In genomic region chr10:52389438-52389837, GRCm38 (mm10) we compare ENCODE assay signal across 28 mouse cellular contexts. TPM values are rescaled to one million over a fixed set of nuclear protein-coding genes. Genes with fewer than 3 reads are reported as not detected.
A peak's percentile ranks its signal among the peaks of the same experiment; 100 is the strongest.
DNase-seq lines count a peak whose midpoint lies in the region; ATAC-seq and TF ChIP-seq lines count a peak whose summit lies in the region.
"Had no signal": no experiment of that assay in that cellular context is flagged by ENCODE, and none has a peak within 500 bp of the region (broad histone marks: within the 10 kb centered on the region; RNA-seq: fewer than 3 reads in every experiment).

No protein-coding gene starts in this region.

- H3K4me1 ChIP-seq in kidney, postnatal 0 days (replicated peaks; ENCODE audit: insufficient read depth, low read length): no peaks in the 10 kb centered on the region
- no peaks in the 10 kb centered on the region for H3K4me1 ChIP-seq in heart, postnatal 0 days (ENCODE audit: control insufficient read depth, insufficient read depth)
- no peaks in the 10 kb centered on the region for H3K4me1 ChIP-seq in midbrain, embryonic 10.5 days
- H3K4me1 ChIP-seq in stomach, postnatal 0 days (replicated peaks; ENCODE audit: control insufficient read depth, insufficient read depth): no peaks in the 10 kb centered on the region
- H3K4me1 ChIP-seq: heart, embryonic 15.5 days; hindbrain, embryonic 15.5 days; liver, embryonic 15.5 days; midbrain, embryonic 13.5 days; neural tube, embryonic 12.5 days had no signal

- no peak for ATAC-seq in kidney, postnatal 0 days (replicated peaks; ENCODE audit: low FRiP score, low read depth)
- no peak for ATAC-seq in heart, postnatal 0 days (ENCODE audit: insufficient read depth, low read depth)
- no peak for ATAC-seq in stomach, postnatal 0 days (ENCODE audit: low FRiP score, low TSS enrichment)
- ATAC-seq: intestine, postnatal 0 days; midbrain, embryonic 13.5 days had no signal

- DNase-seq in heart, adult 18-20 months: peak; percentile 35 to 75
- no peak for DNase-seq in heart, postnatal 4 days
- DNase-seq in kidney, postnatal 0 days (ENCODE audit: low spot score): peak; percentile 3
- no peak for DNase-seq in kidney, adult 8-10 months
- no peak for DNase-seq in heart, postnatal 0 days (ENCODE audit: low spot score)
- no peak for DNase-seq in midbrain, embryonic 10.5 days (ENCODE audit: low spot score)
- DNase-seq in layer of hippocampus, adult 8-10 months (ENCODE audit: low spot score in 2 of 2): no peak
- DNase-seq in stomach, postnatal 0 days (ENCODE audit: low spot score): no peak
- DNase-seq: cerebellum, adult 2 months; cerebellum, postnatal 36 days; gastrocnemius, postnatal 25 days; kidney, postnatal 36 days; right cerebral cortex, postnatal 4 days had no signal

- H3K4me3 ChIP-seq in kidney, postnatal 0 days (replicated peaks; ENCODE audit: low read depth, low read length): no peak overlapping the region
- no peak overlapping the region for H3K4me3 ChIP-seq in heart, postnatal 0 days (ENCODE audit: low read depth, low read length)
- no peak overlapping the region for H3K4me3 ChIP-seq in midbrain, embryonic 10.5 days
- no peak overlapping the region for H3K4me3 ChIP-seq in stomach, postnatal 0 days (ENCODE audit: low read depth, low read length)
- H3K4me3 ChIP-seq: forebrain, embryonic 10.5 days; heart, embryonic 15.5 days; hindbrain, embryonic 15.5 days; liver, embryonic 15.5 days; midbrain, embryonic 13.5 days; neural tube, embryonic 12.5 days had no signal

- no peak overlapping the region for H3K27ac ChIP-seq in kidney, postnatal 0 days
- H3K27ac ChIP-seq in heart, postnatal 0 days (ENCODE audit: low read depth): peak overlapping the region; percentile 73
- no peak overlapping the region for H3K27ac ChIP-seq in midbrain, embryonic 10.5 days (replicated peaks)
- H3K27ac ChIP-seq in stomach, postnatal 0 days (replicated peaks): no peak overlapping the region
- H3K27ac ChIP-seq: forebrain, embryonic 10.5 days; heart, embryonic 15.5 days; hindbrain, embryonic 15.5 days; liver, embryonic 15.5 days; midbrain, embryonic 13.5 days; neural tube, embryonic 12.5 days had no signal

- no peaks in the 10 kb centered on the region for H3K27me3 ChIP-seq in kidney, postnatal 0 days (ENCODE audit: insufficient read depth, low read length)
- no peaks in the 10 kb centered on the region for H3K27me3 ChIP-seq in heart, postnatal 0 days (ENCODE audit: control insufficient read depth, insufficient read depth, low read length)
- no peaks in the 10 kb centered on the region for H3K27me3 ChIP-seq in midbrain, embryonic 10.5 days (ENCODE audit: low read depth, poor library complexity, severe bottlenecking)
- no peaks in the 10 kb centered on the region for H3K27me3 ChIP-seq in stomach, postnatal 0 days (ENCODE audit: control insufficient read depth, insufficient read depth, low read length)
- H3K27me3 ChIP-seq: heart, embryonic 15.5 days; hindbrain, embryonic 15.5 days; liver, embryonic 15.5 days; midbrain, embryonic 13.5 days; neural tube, embryonic 12.5 days had no signal

- 0 out of 2 replicates have a peak, but pooled peaks have one; percentile 42 for TF ChIP-seq EP300 in heart, postnatal 0 days (IDR thresholded peaks at IDR 0.05; ENCODE audit: low read depth)
- TF ChIP-seq EP300 in stomach, postnatal 0 days (optimal IDR thresholded peaks at IDR 0.05): no peak

- no peak overlapping the region for H3K9ac ChIP-seq in kidney, postnatal 0 days (ENCODE audit: low read depth, low read length)
- no peak overlapping the region for H3K9ac ChIP-seq in heart, postnatal 0 days (replicated peaks; ENCODE audit: low read depth, low read length)
- no peak overlapping the region for H3K9ac ChIP-seq in stomach, postnatal 0 days (ENCODE audit: low read length)
- H3K9ac ChIP-seq: heart, embryonic 15.5 days; hindbrain, embryonic 15.5 days; liver, embryonic 15.5 days; midbrain, embryonic 13.5 days; neural tube, embryonic 12.5 days had no signal

- no peak for TF ChIP-seq CTCF in kidney, postnatal 0 days (IDR thresholded peaks at IDR 0.05; ENCODE audit: low read depth)
- no peak for TF ChIP-seq CTCF in heart, postnatal 0 days (IDR thresholded peaks at IDR 0.05; ENCODE audit: low read depth)
- TF ChIP-seq CTCF in stomach, postnatal 0 days (IDR thresholded peaks at IDR 0.05; ENCODE audit: low read depth): no peak

- no peak overlapping the region for H3K4me2 ChIP-seq in kidney, postnatal 0 days (ENCODE audit: low read length)
- H3K4me2 ChIP-seq in heart, postnatal 0 days (ENCODE audit: low read depth, low read length): no peak overlapping the region
- H3K4me2 ChIP-seq in stomach, postnatal 0 days (replicated peaks; ENCODE audit: low read depth): no peak overlapping the region
- H3K4me2 ChIP-seq: heart, embryonic 15.5 days; hindbrain, embryonic 15.5 days; liver, embryonic 15.5 days; midbrain, embryonic 13.5 days; neural tube, embryonic 12.5 days had no signal

- 57% methylated on average over 3 of the region's 3 CpGs for WGBS in kidney, postnatal 0 days
- 68% methylated on average over 3 of the region's 3 CpGs for WGBS in heart, postnatal 0 days
- 80% methylated on average over 3 of the region's 3 CpGs for WGBS in midbrain, embryonic 10.5 days
- WGBS in stomach, postnatal 0 days: 71% methylated on average over 3 of the region's 3 CpGs

- no peaks in the 10 kb centered on the region for H3K9me3 ChIP-seq in kidney, postnatal 0 days (replicated peaks; ENCODE audit: low read length)
- no peaks in the 10 kb centered on the region for H3K9me3 ChIP-seq in heart, postnatal 0 days (replicated peaks; ENCODE audit: control insufficient read depth, low read length)
- H3K9me3 ChIP-seq in midbrain, embryonic 10.5 days (replicated peaks): no peaks in the 10 kb centered on the region
- H3K9me3 ChIP-seq in stomach, postnatal 0 days (ENCODE audit: control insufficient read depth, low read length): no peaks in the 10 kb centered on the region
- H3K9me3 ChIP-seq: forebrain, embryonic 10.5 days; heart, embryonic 15.5 days; hindbrain, embryonic 15.5 days; liver, embryonic 15.5 days; midbrain, embryonic 13.5 days; neural tube, embryonic 12.5 days had no signal

- H3K36me3 ChIP-seq in kidney, postnatal 0 days (ENCODE audit: insufficient read depth, low read length): no peaks in the 10 kb centered on the region
- H3K36me3 ChIP-seq in heart, postnatal 0 days (replicated peaks; ENCODE audit: control insufficient read depth, insufficient read depth, low read length): no peaks in the 10 kb centered on the region
- no peaks in the 10 kb centered on the region for H3K36me3 ChIP-seq in midbrain, embryonic 10.5 days
- H3K36me3 ChIP-seq in stomach, postnatal 0 days (ENCODE audit: control insufficient read depth, insufficient read depth, low read length): no peaks in the 10 kb centered on the region
- H3K36me3 ChIP-seq: forebrain, embryonic 10.5 days; heart, embryonic 15.5 days; hindbrain, embryonic 15.5 days; liver, embryonic 15.5 days; midbrain, embryonic 13.5 days; neural tube, embryonic 12.5 days had no signal

RNA-seq across cellular contexts. Expression of gene Nepn, which starts 0.7 kb away (rescaled TPM):
- total RNA-seq in heart, adult 18-20 months (2021): under 1 TPM; 0.21 to 0.40 TPM
- total RNA-seq in heart, postnatal 4 days (2021): under 1 TPM in 1 of 2 experiments, not detected in 1; 0.19 TPM
- 2.1 and 2.4 TPM in 2 replicates for polyA plus RNA-seq in kidney, postnatal 0 days (2015; fragmentation: Nextera tagmentation; extraction: Ambion mirVana)
- not detected in 2 replicates for total RNA-seq in heart, postnatal 0 days (2014; rRNA removed; ENCODE audit: low replicate concordance)
- 0.10 TPM in 1 of 2 replicates, not detected in the other for polyA plus RNA-seq in heart, postnatal 0 days (2015; fragmentation: Nextera tagmentation; extraction: Ambion mirVana)
- not detected in 2 replicates for polyA plus RNA-seq in midbrain, embryonic 10.5 days (2016; fragmentation: Nextera tagmentation; extraction: Ambion mirVana)
- total RNA-seq in layer of hippocampus, adult 8-10 months (2022): not detected
- 0.55 TPM in 1 of 2 replicates, not detected in the other for polyA plus RNA-seq in stomach, postnatal 0 days (2015; fragmentation: Nextera tagmentation; extraction: Ambion mirVana)
- total RNA-seq: layer of hippocampus, postnatal 10 days; left cerebral cortex, adult 8-10 months had no signal
- polyA plus RNA-seq: forebrain, embryonic 10.5 days; heart, embryonic 15.5 days; hindbrain, embryonic 15.5 days; limb, embryonic 11.5 days; liver, embryonic 15.5 days; lung, embryonic 16.5 days; midbrain, embryonic 13.5 days; neural tube, embryonic 12.5 days had no signal

RNA-seq across cellular contexts. Expression of gene Gopc, which starts 7.5 kb away (rescaled TPM):
- 10 to 100 TPM; 12.2 to 13.1 TPM for total RNA-seq in heart, adult 18-20 months (2021)
- total RNA-seq in heart, postnatal 4 days (2021): 10 to 100 TPM; 19.2 to 19.6 TPM
- 18.5 and 18.8 TPM in 2 replicates for polyA plus RNA-seq in kidney, postnatal 0 days (2015; fragmentation: Nextera tagmentation; extraction: Ambion mirVana)
- total RNA-seq in heart, postnatal 0 days (2014; rRNA removed; ENCODE audit: low replicate concordance): 7.4 and 8.1 TPM in 2 replicates
- polyA plus RNA-seq in heart, postnatal 0 days (2015; fragmentation: Nextera tagmentation; extraction: Ambion mirVana): 9.2 and 10.1 TPM in 2 replicates
- 16.1 and 18.4 TPM in 2 replicates for polyA plus RNA-seq in midbrain, embryonic 10.5 days (2016; fragmentation: Nextera tagmentation; extraction: Ambion mirVana)
- total RNA-seq in layer of hippocampus, adult 8-10 months (2022): 10 to 100 TPM; 35.3 to 40.5 (median 39.4) TPM
- 11.9 and 12.0 TPM in 2 replicates for polyA plus RNA-seq in stomach, postnatal 0 days (2015; fragmentation: Nextera tagmentation; extraction: Ambion mirVana)

RNA-seq across cellular contexts. Expression of gene Nus1, which starts 27.9 kb away (rescaled TPM):
- 10 to 100 TPM; 38.7 to 38.8 TPM for total RNA-seq in heart, adult 18-20 months (2021)
- total RNA-seq in heart, postnatal 4 days (2021): 10 to 100 TPM; 28.3 to 32.9 TPM
- 24.0 and 24.1 TPM in 2 replicates for polyA plus RNA-seq in kidney, postnatal 0 days (2015; fragmentation: Nextera tagmentation; extraction: Ambion mirVana)
- 8.0 and 11.6 TPM in 2 replicates for total RNA-seq in heart, postnatal 0 days (2014; rRNA removed; ENCODE audit: low replicate concordance)
- polyA plus RNA-seq in heart, postnatal 0 days (2015; fragmentation: Nextera tagmentation; extraction: Ambion mirVana): 6.5 and 7.2 TPM in 2 replicates
- polyA plus RNA-seq in midbrain, embryonic 10.5 days (2016; fragmentation: Nextera tagmentation; extraction: Ambion mirVana): 11.3 and 13.1 TPM in 2 replicates
- 10 to 100 TPM; 55.9 to 75.5 (median 64.1) TPM for total RNA-seq in layer of hippocampus, adult 8-10 months (2022)
- 10.1 and 10.4 TPM in 2 replicates for polyA plus RNA-seq in stomach, postnatal 0 days (2015; fragmentation: Nextera tagmentation; extraction: Ambion mirVana)

RNA-seq across cellular contexts. Expression of gene Gm26741, which starts 30.9 kb away (rescaled TPM):
- total RNA-seq in heart, adult 18-20 months (2021): not detected
- total RNA-seq in heart, postnatal 4 days (2021): not detected
- not detected in 2 replicates for polyA plus RNA-seq in kidney, postnatal 0 days (2015; fragmentation: Nextera tagmentation; extraction: Ambion mirVana)
- total RNA-seq in heart, postnatal 0 days (2014; rRNA removed; ENCODE audit: low replicate concordance): not detected in 2 replicates
- not detected in 2 replicates for polyA plus RNA-seq in heart, postnatal 0 days (2015; fragmentation: Nextera tagmentation; extraction: Ambion mirVana)
- polyA plus RNA-seq in midbrain, embryonic 10.5 days (2016; fragmentation: Nextera tagmentation; extraction: Ambion mirVana): not detected in 2 replicates
- not detected for total RNA-seq in layer of hippocampus, adult 8-10 months (2022)
- polyA plus RNA-seq in stomach, postnatal 0 days (2015; fragmentation: Nextera tagmentation; extraction: Ambion mirVana): not detected in 2 replicates
- total RNA-seq: adrenal gland, postnatal 4 days; gastrocnemius, postnatal 25 days; layer of hippocampus, postnatal 10 days; left cerebral cortex, adult 8-10 months had no signal
- polyA plus RNA-seq: cerebellum, adult 2 months; forebrain, embryonic 10.5 days; frontal cortex, adult 2 months; heart, embryonic 15.5 days; hindbrain, embryonic 15.5 days; intestine, postnatal 0 days; limb, embryonic 11.5 days; liver, embryonic 15.5 days; lung, embryonic 16.5 days; midbrain, embryonic 13.5 days; neural tube, embryonic 12.5 days; stomach, embryonic 16.5 days; thymus, postnatal 0 days had no signal

Comparison
In these comparisons a context has a peak if more than half of its experiments do, and no peak if none do; other contexts are left out.
1. DNase-seq: peak in heart, adult 18-20 months (2 of 2) and kidney, postnatal 0 days (single experiment); none in heart, postnatal 4 days (single experiment), kidney, adult 8-10 months (0 of 2), heart, postnatal 0 days (single experiment), midbrain, embryonic 10.5 days (single experiment), layer of hippocampus, adult 8-10 months (0 of 2) and stomach, postnatal 0 days (single experiment).